Mouse (Mus musculus) embryo, embryonic 10 days (tissue): ENCODE results near the gene Pgr15l.

Experiments used
- DNase-seq: peaks from one replicate; pipeline ENCODE4 v3.0.0-alpha.2; 2015; ENCODE audit warnings: low spot score

Gene Pgr15l

DNA sequence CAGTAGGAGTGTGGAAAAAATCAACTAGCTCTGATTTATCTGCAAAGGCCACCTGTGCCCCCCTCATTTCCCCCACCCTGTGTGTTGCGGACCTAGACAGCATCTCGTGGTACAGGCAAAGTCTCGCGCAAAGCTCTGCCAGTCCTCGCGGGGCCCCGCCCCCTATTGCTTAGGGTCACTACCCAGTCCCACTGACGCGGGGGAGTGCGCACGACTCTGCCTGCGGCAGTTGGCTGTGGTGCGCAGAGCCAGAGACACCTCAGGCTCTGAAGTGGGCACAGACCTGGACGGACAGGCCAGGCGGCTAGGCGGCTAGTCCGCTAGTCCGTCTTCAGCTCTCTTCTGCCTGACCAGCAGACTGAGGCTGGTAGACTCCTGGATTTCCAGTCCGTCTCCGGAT lies at the start of gene Pgr15l:
TSS of gene Pgr15l (plus strand) at position 228 of the 400 bp plus-strand sequence.
- DNase-seq = peak; percentile 7

DNA sequence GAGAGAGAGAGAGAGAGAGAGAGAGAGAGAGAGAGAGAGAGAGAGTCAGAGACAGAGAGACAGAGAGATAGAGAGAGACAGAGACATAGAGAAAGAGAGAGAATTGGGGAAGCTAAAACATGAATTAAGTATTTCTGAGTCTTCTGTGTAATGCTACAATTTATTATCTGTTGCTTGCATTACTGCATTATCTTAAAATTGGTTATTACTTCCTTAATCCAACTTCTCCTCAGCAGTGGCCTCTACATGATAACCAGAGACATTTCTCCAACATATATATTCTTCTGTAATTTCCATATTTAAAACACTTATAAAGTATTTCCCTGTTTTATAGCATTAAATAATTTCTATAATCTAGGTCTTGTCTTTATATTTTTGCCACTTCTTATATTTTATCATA lies 44.9 kb upstream of the Pgr15l start:
- DNase-seq = no peak

DNA sequence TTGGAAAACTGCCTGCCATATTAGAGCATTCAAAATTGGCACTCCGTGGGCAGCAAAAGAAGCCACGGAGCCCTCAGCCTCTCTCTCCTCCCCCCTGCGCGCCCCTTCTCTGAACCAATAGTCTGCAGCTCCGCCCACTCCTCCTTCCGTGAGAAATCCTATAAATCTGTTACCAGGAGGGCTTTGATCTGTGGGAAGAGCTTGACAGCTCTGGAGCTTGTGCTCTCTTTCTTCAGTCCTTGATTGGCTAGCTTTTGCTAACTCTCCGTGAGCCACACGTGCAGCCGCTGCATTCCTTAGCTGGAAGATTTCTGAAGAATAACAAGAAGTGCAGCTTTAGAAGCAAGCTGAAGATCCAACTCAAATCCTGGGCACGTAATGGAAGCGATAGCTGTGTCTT lies 2.6 kb upstream of the Pgr15l start:
- peak; percentile 74 for DNase-seq
